ENCODE assay signal across 8 mouse cellular contexts in genomic region chr11:54113352-54113751, GRCm38 (mm10). TPM values are rescaled to one million over a fixed set of nuclear protein-coding genes. Genes with fewer than 3 reads are reported as not detected.
DNase-seq lines count a peak whose midpoint lies in the region; ATAC-seq and TF ChIP-seq lines count a peak whose summit lies in the region.

No protein-coding gene starts in this region.

- H3K36me3 ChIP-seq in heart, embryonic 10.5 days, result peaks cover 37% of the 10 kb centered on the region
- H3K36me3 ChIP-seq in heart, postnatal 0 days (replicated peaks; ENCODE audit: control insufficient read depth, insufficient read depth, low read length), result peaks cover 25% of the 10 kb centered on the region
- peaks cover 8% of the 10 kb centered on the region; the same call in 1 of the 2 replicates for H3K36me3 ChIP-seq in lung, postnatal 0 days (ENCODE audit: insufficient read depth, low read length)
- H3K36me3 ChIP-seq in thymus, adult 2 months (ENCODE audit: control insufficient read depth, insufficient read depth, low read length), result no peaks in the 10 kb centered on the region

- H3K4me1 ChIP-seq in heart, embryonic 10.5 days, result peaks cover 48% of the 10 kb centered on the region
- H3K4me1 ChIP-seq in heart, postnatal 0 days (ENCODE audit: control insufficient read depth, insufficient read depth), result peaks cover 63% of the 10 kb centered on the region
- peaks cover 9% of the 10 kb centered on the region; the same call in 1 of the 2 replicates for H3K4me1 ChIP-seq in lung, postnatal 0 days (ENCODE audit: insufficient read depth, low read depth, low read length)
- peaks cover 6% of the 10 kb centered on the region for H3K4me1 ChIP-seq in thymus, adult 2 months (replicated peaks; ENCODE audit: control insufficient read depth, insufficient read depth, low read length)

- no peaks in the 10 kb centered on the region for H3K27me3 ChIP-seq in heart, embryonic 10.5 days (ENCODE audit: insufficient read depth, poor library complexity, severe bottlenecking)
- H3K27me3 ChIP-seq in heart, postnatal 0 days (ENCODE audit: control insufficient read depth, insufficient read depth, low read length), result no peaks in the 10 kb centered on the region
- H3K27me3 ChIP-seq in lung, postnatal 0 days (replicated peaks; ENCODE audit: insufficient read depth, low read length), result no peaks in the 10 kb centered on the region
- no peaks in the 10 kb centered on the region for H3K27me3 ChIP-seq in thymus, adult 2 months (ENCODE audit: control insufficient read depth, insufficient read depth, low read length)

- intact Hi-C loops in heart, postnatal 25 days (cut with DNase I), result no loop called here

- H3K27ac ChIP-seq in heart, embryonic 10.5 days, result peak overlapping the region; percentile 82
- peak overlapping the region; percentile 82 for H3K27ac ChIP-seq in heart, postnatal 0 days (ENCODE audit: low read depth)
- H3K27ac ChIP-seq in lung, postnatal 0 days (ENCODE audit: low read length), result peak overlapping the region; percentile 71
- H3K27ac ChIP-seq in thymus, adult 2 months (ENCODE audit: control insufficient read depth, insufficient read depth, low read length), result no peak overlapping the region

- no peak for TF ChIP-seq POLR2A in thymus, adult 2 months (IDR thresholded peaks at IDR 0.05; ENCODE audit: control insufficient read depth, extremely low read depth, insufficient read depth, low read length, poor library complexity)

- peak overlapping the region; percentile 33 for H3K4me3 ChIP-seq in heart, embryonic 10.5 days
- no peak overlapping the region for H3K4me3 ChIP-seq in heart, postnatal 0 days (ENCODE audit: low read depth, low read length)
- no peak overlapping the region for H3K4me3 ChIP-seq in lung, postnatal 0 days (ENCODE audit: low read depth, low read length)
- no peak overlapping the region for H3K4me3 ChIP-seq in thymus, adult 2 months (ENCODE audit: control insufficient read depth, insufficient read depth, low read length)

- no peak for DNase-seq in heart, embryonic 10.5 days (ENCODE audit: low spot score)
- DNase-seq in heart, postnatal 25 days (ENCODE audit: low spot score), result no peak
- DNase-seq in adipocyte (ENCODE audit: low spot score), result peak; percentile 38
- DNase-seq in heart, postnatal 0 days (ENCODE audit: low spot score), result no peak
- peak; percentile 63 for DNase-seq in lung, postnatal 0 days (ENCODE audit: low spot score)
- DNase-seq in right cerebral cortex, postnatal 36 days (ENCODE audit: low spot score in 2 of 2), result no peak
- DNase-seq in thymus, adult 2 months, result no peak

- no peak for TF ChIP-seq CTCF in heart, postnatal 0 days (IDR thresholded peaks at IDR 0.05; ENCODE audit: low read depth)
- no peak for TF ChIP-seq CTCF in lung, postnatal 0 days (IDR thresholded peaks at IDR 0.05)
- TF ChIP-seq CTCF in thymus, adult 2 months (IDR thresholded peaks at IDR 0.05; ENCODE audit: borderline replicate concordance, control insufficient read depth, extremely low read depth, insufficient read depth, low read length, poor library complexity), result no peak

- TF ChIP-seq EP300 in heart, postnatal 0 days (IDR thresholded peaks at IDR 0.05; ENCODE audit: low read depth), result no peak
- TF ChIP-seq EP300 in lung, postnatal 0 days (IDR thresholded peaks at IDR 0.05), result 0 out of 2 replicates have a peak, but pooled peaks have one; percentile 58

- no peaks in the 10 kb centered on the region for H3K9me3 ChIP-seq in heart, embryonic 10.5 days
- H3K9me3 ChIP-seq in heart, postnatal 0 days (replicated peaks; ENCODE audit: control insufficient read depth, low read length), result no peaks in the 10 kb centered on the region
- no peaks in the 10 kb centered on the region for H3K9me3 ChIP-seq in lung, postnatal 0 days (ENCODE audit: low read length)

- ATAC-seq in heart, postnatal 0 days (ENCODE audit: insufficient read depth, low read depth), result peak; percentile 16
- peak; percentile 23 for ATAC-seq in lung, postnatal 0 days
- ATAC-seq in granulocyte monocyte progenitor cell, adult 5-6 weeks (replicated peaks; ENCODE audit: poor library complexity, severe bottlenecking), result no peak

- WGBS in heart, embryonic 10.5 days, result 26% methylated on average over 4 of the region's 4 CpGs
- WGBS in heart, postnatal 0 days, result 6% methylated on average over 4 of the region's 4 CpGs
- 17% methylated on average over 4 of the region's 4 CpGs for WGBS in lung, postnatal 0 days
- WGBS in thymus, adult 2 months, result 30% methylated on average over 4 of the region's 4 CpGs

- H3K9ac ChIP-seq in heart, postnatal 0 days (replicated peaks; ENCODE audit: low read depth, low read length), result peak overlapping the region; percentile 36
- 0 out of 2 replicates have a peak overlapping the region, but pooled peaks have one; percentile 19 for H3K9ac ChIP-seq in lung, postnatal 0 days (replicated peaks; ENCODE audit: low read depth)

- H3K4me2 ChIP-seq in heart, postnatal 0 days (ENCODE audit: low read depth, low read length), result peak overlapping the region; percentile 48
- H3K4me2 ChIP-seq in lung, postnatal 0 days (replicated peaks; ENCODE audit: low read depth, low read length), result peak overlapping the region; percentile 47

RNA-seq across cellular contexts. Expression of gene P4ha2, which starts 13.5 kb away (rescaled TPM):
- polyA plus RNA-seq in heart, embryonic 10.5 days (2016; fragmentation: Nextera tagmentation; extraction: Ambion mirVana), result 57.7 and 69.0 TPM in 2 replicates
- 10 to 100 TPM; 56.6 to 61.7 TPM for total RNA-seq in heart, postnatal 25 days (2021)
- 49.0 and 67.2 TPM in 2 replicates for total RNA-seq in heart, postnatal 0 days (2014; rRNA removed; ENCODE audit: low replicate concordance)
- polyA plus RNA-seq in heart, postnatal 0 days (2015; fragmentation: Nextera tagmentation; extraction: Ambion mirVana), result 18.9 and 19.8 TPM in 2 replicates
- 21.4 and 26.5 TPM in 2 replicates for polyA plus RNA-seq in lung, postnatal 0 days (2015; fragmentation: Nextera tagmentation; extraction: Ambion mirVana)
- not detected in 2 replicates for total RNA-seq in granulocyte monocyte progenitor cell, adult 5-6 weeks (2014; fragmentation: Nextera tagmentation)
- not detected in 2 replicates for total RNA-seq in granulocyte monocyte progenitor cell, adult 5-6 weeks (2017)
- polyA plus RNA-seq in thymus, adult 2 months (2012; rRNA removed), result 4.6 and 4.8 TPM in 2 replicates

RNA-seq across cellular contexts. Expression of gene Pdlim4, which starts 44.5 kb away (rescaled TPM):
- 12.9 and 27.8 TPM in 2 replicates for polyA plus RNA-seq in heart, embryonic 10.5 days (2016; fragmentation: Nextera tagmentation; extraction: Ambion mirVana)
- total RNA-seq in heart, postnatal 25 days (2021), result 10 to 100 TPM; 34.4 to 42.1 TPM
- 14.2 and 29.3 TPM in 2 replicates for total RNA-seq in heart, postnatal 0 days (2014; rRNA removed; ENCODE audit: low replicate concordance)
- 23.6 and 26.6 TPM in 2 replicates for polyA plus RNA-seq in heart, postnatal 0 days (2015; fragmentation: Nextera tagmentation; extraction: Ambion mirVana)
- polyA plus RNA-seq in lung, postnatal 0 days (2015; fragmentation: Nextera tagmentation; extraction: Ambion mirVana), result 7.3 and 8.6 TPM in 2 replicates
- total RNA-seq in granulocyte monocyte progenitor cell, adult 5-6 weeks (2014; fragmentation: Nextera tagmentation), result 0.70 and 4.5 TPM in 2 replicates
- total RNA-seq in granulocyte monocyte progenitor cell, adult 5-6 weeks (2017), result 0.47 TPM in 1 of 2 replicates, not detected in the other
- 51.8 and 62.0 TPM in 2 replicates for polyA plus RNA-seq in thymus, adult 2 months (2012; rRNA removed)

Comparison
In these comparisons a context has a peak if more than half of its experiments do, and no peak if none do; other contexts are left out.
1. DNase-seq: peak in adipocyte (single experiment) and lung, postnatal 0 days (single experiment); none in heart, embryonic 10.5 days (single experiment), heart, postnatal 25 days (single experiment), heart, postnatal 0 days (single experiment), right cerebral cortex, postnatal 36 days (0 of 2) and thymus, adult 2 months (single experiment).